In the genomic region with DNA sequence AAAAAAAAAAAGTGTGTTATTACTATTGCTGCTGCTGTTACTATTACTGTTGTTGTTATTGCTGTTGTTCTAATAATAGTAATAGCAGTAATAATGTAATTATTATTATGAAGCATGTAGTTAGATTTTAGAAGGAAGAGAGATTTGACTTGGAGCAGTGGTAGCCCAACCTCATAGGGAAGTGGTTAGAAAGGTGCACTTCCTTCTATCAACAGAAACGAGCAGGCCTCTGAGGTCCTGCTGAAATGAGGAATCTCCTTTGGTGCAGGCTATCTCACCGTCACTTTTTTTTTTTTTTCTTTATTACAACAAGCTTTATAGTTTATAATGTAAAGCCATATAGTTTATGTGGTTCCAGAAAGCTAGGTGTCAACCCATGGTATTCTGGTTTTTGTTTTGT, we compare ENCODE assay signal across 19 mouse cellular contexts. TPM values are rescaled to one million over a fixed set of nuclear protein-coding genes. Genes with fewer than 3 reads are reported as not detected.
"Had no signal": no experiment of that assay in that cellular context is flagged by ENCODE, and none has a peak within 500 bp of the region (broad histone marks: within the 10 kb centered on the region; RNA-seq: fewer than 3 reads in every experiment).

No protein-coding gene starts in this region.

- H3K27ac ChIP-seq: kidney, postnatal 0 days; limb, embryonic 10.5 days; limb, embryonic 13.5 days; liver, embryonic 14.5 days; midbrain, embryonic 12.5 days; midbrain, embryonic 15.5 days; neural tube, embryonic 13.5 days had no signal

- H3K9ac ChIP-seq: limb, embryonic 13.5 days; liver, embryonic 14.5 days; liver, postnatal 0 days; lung, embryonic 14.5 days; midbrain, embryonic 12.5 days; midbrain, embryonic 15.5 days; neural tube, embryonic 13.5 days had no signal

- H3K36me3 ChIP-seq: limb, embryonic 10.5 days; limb, embryonic 13.5 days; midbrain, embryonic 12.5 days; midbrain, embryonic 15.5 days; neural tube, embryonic 13.5 days had no signal

- H3K27me3 ChIP-seq: limb, embryonic 13.5 days; midbrain, embryonic 12.5 days; midbrain, embryonic 15.5 days; neural tube, embryonic 13.5 days had no signal

- H3K9me3 ChIP-seq: limb, embryonic 10.5 days; limb, embryonic 13.5 days; midbrain, embryonic 12.5 days; midbrain, embryonic 15.5 days; neural tube, embryonic 13.5 days had no signal

- H3K4me2 ChIP-seq: limb, embryonic 13.5 days; lung, embryonic 14.5 days; midbrain, embryonic 12.5 days; midbrain, embryonic 15.5 days; neural tube, embryonic 13.5 days had no signal

- DNase-seq: kidney, adult 2 months; kidney, postnatal 25 days; layer of hippocampus, postnatal 36 days; liver; liver, postnatal 0 days; lung, embryonic 14.5 days; lung, postnatal 10 days; lung, postnatal 36 days; thymus, adult 18-20 months; thymus, postnatal 36 days had no signal

- ATAC-seq: midbrain, embryonic 15.5 days had no signal

- H3K4me3 ChIP-seq: limb, embryonic 10.5 days; limb, embryonic 13.5 days; midbrain, embryonic 12.5 days; midbrain, embryonic 15.5 days; myocyte; neural tube, embryonic 13.5 days had no signal

RNA-seq across cellular contexts. Expression of gene Adgb, which starts 4.4 kb away (rescaled TPM):
- polyA plus RNA-seq: myocyte; small intestine, adult 2 months had no signal
